Mouse (Mus musculus) urinary bladder, postnatal 25 days (tissue): Measurements from ENCODE around the gene Gpr18.
"Not testable (repeated sequence)": the region's sequence is repeated elsewhere in the genome, so short reads cannot be mapped to it uniquely, and the experiment has no call there.

Source experiments
- DNase-seq: peaks from one replicate; pipeline ENCODE4 v3.0.0; 2022; ENCODE audit warnings: low spot score

The Gpr18 gene

DNA sequence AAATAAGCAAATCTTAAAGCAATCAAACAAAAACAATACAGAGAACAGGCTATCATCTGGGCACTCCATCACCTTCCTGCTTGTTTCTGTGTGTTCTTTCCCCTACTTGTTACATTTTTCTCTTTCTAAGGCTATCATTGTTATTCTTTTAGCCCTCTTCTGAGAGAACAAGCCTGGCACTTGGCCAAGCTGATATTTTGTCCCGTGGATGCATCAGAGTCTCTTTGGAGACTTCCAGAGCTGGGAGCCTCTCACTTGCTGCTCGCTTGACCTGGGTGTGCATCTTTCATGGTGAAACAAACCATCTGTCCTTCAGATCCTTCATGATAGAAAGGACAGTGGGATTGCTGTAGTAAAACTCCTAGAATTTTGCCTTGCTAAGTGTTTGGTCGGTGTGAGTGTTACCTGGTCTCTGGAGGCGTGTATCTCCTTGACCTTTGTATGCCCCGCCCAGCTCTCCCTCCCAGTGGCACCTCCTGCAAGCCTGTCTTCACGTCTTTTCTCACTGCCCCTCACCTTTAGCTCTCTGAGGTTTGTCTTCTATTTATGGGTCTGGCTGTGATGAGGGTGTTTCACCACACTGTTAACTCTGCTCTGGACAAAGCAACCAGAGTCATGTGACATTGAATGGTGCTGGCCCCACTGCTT lies 31.3 kb downstream of the Gpr18 start:
- DNase-seq, result no peak

DNA sequence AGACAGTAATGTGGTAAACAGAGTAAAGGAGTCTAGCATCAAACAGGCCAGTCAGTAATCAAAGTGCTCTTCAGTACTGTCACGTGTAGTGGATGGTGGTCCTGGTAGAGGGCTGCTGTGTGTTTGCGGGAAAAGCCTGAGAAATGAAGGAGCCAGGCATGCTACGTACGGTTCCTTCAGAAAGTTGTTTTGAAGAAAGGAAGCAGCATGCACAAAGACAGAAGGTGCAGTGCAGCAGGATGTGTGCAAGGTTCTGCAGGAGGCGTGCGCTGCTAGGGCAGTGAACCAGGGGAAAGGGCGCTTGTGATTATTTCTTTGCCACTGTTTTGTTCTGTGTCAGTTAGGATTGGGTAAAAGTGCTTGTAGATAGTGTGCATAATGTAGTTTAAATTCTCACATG lies 34.4 kb downstream of the Gpr18 start:
- DNase-seq, result no peak

DNA sequence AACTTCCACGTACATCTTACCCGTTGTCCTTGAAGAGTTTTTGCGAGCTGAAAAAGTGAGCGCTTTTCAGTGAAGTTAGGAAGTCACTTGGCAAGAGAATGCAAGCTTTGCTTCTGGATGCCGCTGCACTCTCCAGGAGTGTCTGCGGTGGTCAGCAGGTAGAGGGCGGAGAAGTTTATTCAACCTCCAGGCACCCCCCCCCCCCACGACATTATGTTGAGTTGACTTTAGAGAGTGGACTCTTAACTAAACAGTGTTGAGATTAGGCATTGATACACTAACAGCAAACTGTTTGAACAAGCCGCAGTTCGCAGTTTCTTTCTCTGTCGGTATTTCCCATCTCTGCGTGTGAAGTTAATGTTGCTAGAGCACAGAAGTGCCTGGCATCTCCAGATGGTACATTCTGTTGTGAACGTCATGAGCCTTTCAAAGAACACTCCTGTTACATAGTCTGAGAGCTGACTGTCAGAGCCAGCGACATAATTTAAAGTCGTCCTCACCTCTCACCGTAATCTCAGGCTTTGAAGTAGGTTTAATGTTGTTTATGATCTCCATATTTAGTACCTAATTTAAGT lies 36.2 kb downstream of the Gpr18 start:
- DNase-seq, result no peak

DNA sequence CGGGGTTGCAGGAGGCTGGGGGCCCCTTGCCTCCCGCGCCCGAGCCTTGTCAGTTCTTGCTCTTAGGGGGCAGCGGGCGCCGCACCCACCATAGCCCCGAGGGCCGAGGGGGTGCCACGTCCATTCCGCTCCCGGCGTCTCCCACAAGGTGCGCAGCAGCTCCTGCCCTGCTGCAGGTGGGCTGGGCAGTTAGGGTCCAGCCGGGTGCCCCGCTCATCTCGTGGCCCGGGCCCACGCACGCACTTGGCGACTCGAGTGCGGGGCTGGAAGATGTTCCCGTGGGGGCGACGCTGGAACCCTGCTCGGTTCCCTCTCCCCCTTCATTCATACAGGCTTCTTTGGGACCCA lies 36.7 kb downstream of the Gpr18 start:
- no peak for DNase-seq

DNA sequence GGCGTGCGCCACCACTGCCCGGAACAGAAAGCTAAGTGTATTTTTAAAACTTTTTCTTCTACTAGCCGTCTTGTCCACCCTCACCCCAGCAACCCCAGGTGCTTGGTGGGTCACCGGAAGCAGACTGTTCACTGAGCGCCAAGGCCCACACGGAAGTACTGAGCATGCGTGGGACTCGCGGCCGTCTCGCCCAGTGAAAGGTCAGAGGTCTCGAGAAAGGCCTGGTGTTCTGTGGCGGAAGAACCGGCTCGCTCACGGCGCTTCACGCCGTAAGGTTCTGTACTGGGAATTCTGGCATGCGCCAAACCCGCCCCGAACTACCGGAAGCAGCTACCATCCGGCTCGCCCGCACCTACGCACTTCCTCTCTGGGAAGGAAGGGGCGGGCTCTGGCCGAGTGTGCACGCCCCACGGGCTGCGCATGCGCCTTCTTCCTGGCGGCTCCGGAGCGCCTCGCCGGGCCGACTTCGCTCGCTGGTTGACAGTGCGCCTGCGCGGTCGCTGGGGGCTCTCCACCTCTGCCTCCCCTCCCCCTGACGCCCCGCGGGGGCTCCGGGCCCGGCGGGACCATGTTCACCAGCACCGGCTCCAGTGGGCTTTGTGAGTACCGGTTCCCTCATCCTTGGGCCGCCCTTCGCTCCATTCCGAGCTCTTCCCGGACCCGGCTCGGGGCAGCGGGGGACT lies 37.3 kb downstream of the Gpr18 start, which contains the start of gene Ubac2:
TSS of gene Ubac2 (plus strand) at position 445 of the 683 bp plus-strand sequence.
- peak; percentile 99 for DNase-seq

DNA sequence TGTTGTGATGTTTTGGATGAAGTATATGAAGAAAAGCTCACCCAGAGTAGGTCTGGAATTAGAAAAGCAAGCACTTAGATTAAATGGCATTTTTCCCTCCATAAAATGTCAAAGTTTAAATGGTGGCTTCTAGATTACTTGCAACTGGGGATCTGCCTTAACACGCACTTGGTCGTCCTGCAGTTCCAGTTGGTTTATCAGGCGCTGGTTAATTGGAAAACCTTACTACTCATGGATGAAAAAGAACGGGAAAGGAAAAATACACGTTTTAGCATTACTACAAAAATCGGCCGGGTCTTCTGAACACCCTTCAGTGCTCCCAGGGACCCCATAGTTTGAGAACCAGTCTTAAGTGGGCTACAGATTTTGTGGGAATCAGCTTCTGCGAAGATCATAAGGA lies 37.9 kb downstream of the Gpr18 start:
- DNase-seq, result no peak

DNA sequence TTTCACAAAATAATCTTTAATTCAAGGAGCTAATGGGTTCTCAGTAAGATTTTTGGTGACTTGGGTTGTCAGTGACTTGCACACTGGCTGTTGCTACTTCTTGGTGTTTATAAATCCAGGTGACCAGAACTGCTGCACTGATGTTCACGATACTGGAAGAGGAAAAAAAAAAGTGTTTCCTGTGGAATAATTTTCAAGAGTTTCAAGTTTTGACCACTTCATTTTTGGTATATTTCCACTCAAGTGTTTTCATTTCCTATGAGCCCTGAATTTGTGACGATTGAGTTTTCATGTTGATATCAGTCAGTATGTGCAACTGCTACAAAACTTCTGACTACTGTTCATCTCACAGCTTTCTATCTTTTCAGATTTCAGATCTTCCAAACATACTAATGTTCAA lies 38.7 kb downstream of the Gpr18 start:
- DNase-seq, result no peak

DNA sequence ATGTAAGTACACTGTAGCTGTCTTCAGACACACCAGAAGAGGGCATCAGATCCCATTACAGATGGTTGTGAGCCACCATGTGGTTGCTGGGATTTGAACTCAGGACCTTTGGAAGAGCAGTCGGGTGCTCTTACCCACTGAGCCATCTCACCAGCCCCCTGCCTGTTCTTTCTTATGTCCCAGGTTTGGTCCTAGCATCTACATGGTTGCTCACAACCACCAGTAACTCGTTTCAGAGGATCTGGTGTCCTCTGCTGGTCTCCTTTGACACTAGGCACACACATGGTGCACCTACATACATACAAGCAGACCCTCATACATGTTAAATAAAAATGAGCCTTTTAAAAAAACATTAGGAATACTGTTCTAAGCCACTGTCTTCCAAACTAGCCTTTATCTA lies 39.4 kb downstream of the Gpr18 start:
- not testable (repeated sequence) for DNase-seq

DNA sequence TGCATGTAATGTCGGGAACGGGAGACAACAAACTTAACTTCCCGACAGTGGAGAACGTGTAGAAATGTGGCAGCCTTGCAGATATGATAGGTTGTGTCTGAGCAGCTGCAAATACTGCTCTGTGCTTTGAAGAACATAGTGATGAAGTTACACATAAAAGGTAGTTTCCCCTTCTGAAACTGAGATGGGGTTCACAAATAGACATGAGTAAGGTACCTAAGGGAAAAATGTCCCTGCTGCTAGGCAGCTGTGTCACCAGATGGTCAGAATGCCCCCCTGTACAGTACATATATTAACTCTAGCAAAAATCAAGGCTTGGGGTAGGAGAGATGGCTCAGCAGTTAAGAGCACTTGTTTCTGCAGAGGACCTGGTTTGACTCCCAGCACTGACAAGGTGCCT lies 41.9 kb downstream of the Gpr18 start:
- no peak for DNase-seq

DNA sequence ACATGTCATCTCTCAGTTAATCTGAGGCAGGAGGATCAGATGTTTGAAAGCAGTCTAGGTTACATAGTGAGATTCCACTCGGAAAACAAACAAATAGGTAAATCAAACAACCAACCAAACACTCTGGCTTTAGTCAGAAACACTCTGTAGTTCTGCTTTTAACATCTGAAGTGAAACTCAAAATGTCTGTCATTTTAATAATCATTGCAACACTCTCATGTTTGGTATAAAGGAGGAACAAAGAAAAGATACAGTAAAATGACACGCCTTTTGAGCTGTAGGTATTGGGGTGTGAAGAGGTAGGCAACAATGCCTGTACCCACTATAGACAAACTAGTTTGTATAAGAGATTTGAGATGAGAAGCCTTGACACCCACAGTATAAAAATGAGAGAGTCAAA lies 42.4 kb downstream of the Gpr18 start:
- DNase-seq, result no peak

DNA sequence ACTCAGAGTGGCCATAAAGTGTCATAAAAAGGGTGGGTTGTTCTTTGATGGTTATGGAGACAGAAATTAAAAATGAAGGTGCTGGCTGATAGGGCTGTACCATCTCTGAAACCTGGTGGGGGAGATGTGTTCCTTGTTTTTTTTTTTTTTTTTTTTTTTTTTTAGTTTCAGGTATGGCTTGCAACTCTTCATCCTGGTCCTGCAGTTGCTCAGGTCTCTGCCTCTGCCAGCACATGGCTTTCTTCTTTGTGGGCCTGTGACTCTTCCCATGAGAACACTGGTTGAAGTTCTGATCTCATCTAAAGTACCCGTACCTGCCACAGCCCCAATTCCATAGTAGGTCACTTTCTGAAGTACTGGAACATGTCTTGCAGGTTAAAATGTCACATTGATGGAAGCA lies 42.8 kb downstream of the Gpr18 start:
- DNase-seq, result no peak

DNA sequence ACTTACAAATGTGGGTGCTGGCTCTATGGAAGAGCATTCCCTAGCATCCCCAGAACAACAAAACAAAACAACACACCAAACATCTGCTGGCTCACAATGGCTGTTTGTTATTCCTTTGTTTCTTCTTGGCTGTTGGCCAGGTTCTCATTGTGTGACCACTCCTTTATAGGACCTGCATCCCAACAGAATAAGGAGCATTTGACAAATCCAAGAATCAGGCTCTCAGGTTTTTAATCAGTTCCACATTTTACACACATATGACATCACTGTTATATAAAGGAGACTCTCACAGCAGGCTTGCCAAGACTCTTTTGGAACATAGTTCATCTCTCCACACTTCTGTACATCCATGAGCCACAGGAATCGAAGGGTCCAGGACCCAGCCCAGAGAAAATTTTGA lies 46.5 kb downstream of the Gpr18 start:
- DNase-seq, result no peak

DNA sequence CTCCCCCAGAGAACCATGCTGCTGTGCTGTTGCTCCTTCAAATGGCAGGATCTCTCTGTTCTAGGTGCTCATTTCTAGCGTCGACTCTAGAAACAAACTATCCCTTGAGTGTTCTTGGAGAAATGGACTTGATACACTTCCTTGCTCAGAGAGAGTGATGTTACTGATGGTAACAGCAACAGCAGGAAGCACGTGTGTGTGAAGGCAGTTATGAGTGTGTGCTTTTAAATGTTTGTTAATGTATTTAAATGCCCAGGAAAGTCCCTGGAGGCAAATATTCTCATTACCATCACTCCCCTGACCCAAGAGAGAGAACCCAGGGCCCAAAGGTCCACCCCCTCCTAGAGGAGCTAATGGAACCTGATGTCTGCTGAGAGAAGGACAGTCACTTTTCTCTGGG lies 49.0 kb downstream of the Gpr18 start:
- DNase-seq, result no peak

DNA sequence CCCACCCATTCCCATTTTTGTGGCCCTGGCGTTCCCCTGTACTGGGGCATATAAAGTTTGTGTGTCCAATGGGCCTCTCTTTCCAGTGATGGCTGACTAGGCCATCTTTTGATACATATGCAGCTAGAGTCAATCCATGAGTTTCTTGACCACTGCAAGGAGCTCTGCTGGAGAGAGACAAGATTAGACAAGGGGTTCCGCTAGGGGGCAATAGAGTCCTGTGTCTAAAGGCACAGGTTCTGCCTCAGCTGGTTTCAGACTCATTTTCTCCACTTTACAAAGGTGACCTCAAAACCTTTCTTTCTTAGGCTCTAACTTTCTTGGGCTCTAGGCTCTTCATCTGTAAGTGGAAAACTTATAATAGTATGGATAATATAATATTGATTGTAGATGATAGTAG lies 50.4 kb downstream of the Gpr18 start:
- peak; percentile 72 for DNase-seq
